Mouse (Mus musculus) adrenal gland, postnatal 36 days (tissue): Measurements from ENCODE around the gene Reep1. TPM values are rescaled to one million over a fixed set of nuclear protein-coding genes. Genes with fewer than 3 reads are reported as not detected.

Experiments
- DNase-seq, 2 experiments: peaks; one replicate each; pipeline ENCODE4 v3.0.0; 2021; ENCODE audit warnings: mixed read lengths in 1 of 2
- long read RNA-seq, 2 experiments: library from polyadenylated mRNA; stranded (forward); transcript quantifications; one replicate each; pipeline ENCODE4 v2.0.0; 2021; ENCODE audit warnings: borderline sequencing depth in 2 of 2
- total RNA-seq, 2 experiments: library from RNA; stranded (reverse); gene quantifications; 2 replicates each; pipeline ENCODE4 v1.2.3; 2021

The Reep1 gene
- 1 to 10 TPM; 5.0 to 7.1 TPM for total RNA-seq
- long read RNA-seq, experiment 1, partial matches to known transcripts = 2 of 6 reads
- long read RNA-seq, experiment 1, other reads (novel, unspliced or antisense) = 1 of 6 reads
- long read RNA-seq, experiment 2, partial matches to known transcripts = 0 of 2 reads
- long read RNA-seq, experiment 2, other reads (novel, unspliced or antisense) = 1 of 2 reads

- peak; percentile 87 to 88 for DNase-seq
Measured at GRCm38 (mm10) chr6:71707511-71708501, at the start of gene Reep1. Gene Reep1 (plus strand): TSS chr6:71707561.

- no peak for DNase-seq
Measured at GRCm38 (mm10) chr6:71658290-71658689, 49.1 kb upstream of the Reep1 start.

- no peak for DNase-seq
Measured at GRCm38 (mm10) chr6:71664511-71664910, 42.9 kb upstream of the Reep1 start.

GRCm38 (mm10) chr6:71673166-71673565, 34.2 kb upstream of the Reep1 start:
- peak; percentile 57 to 72 for DNase-seq

GRCm38 (mm10) chr6:71678891-71679290, 28.5 kb upstream of the Reep1 start:
- DNase-seq = peak in 1 of 2 experiments; percentile 8

GRCm38 (mm10) chr6:71695150-71695549, 12.2 kb upstream of the Reep1 start:
- no peak for DNase-seq

GRCm38 (mm10) chr6:71695599-71695998, 11.8 kb upstream of the Reep1 start:
- DNase-seq = no peak

- DNase-seq = no peak
Measured at GRCm38 (mm10) chr6:71706871-71707270, 490 bp upstream of the Reep1 start.

- DNase-seq = no peak
Measured at GRCm38 (mm10) chr6:71708528-71708927, 1.2 kb downstream of the Reep1 start.

- DNase-seq = no peak
Measured at GRCm38 (mm10) chr6:71710323-71710722, 3.0 kb downstream of the Reep1 start.

- DNase-seq = no peak
Measured at GRCm38 (mm10) chr6:71711201-71711600, 3.8 kb downstream of the Reep1 start.

GRCm38 (mm10) chr6:71713532-71713931, 6.2 kb downstream of the Reep1 start:
- no peak for DNase-seq

- DNase-seq = no peak
Measured at GRCm38 (mm10) chr6:71715006-71715405, 7.6 kb downstream of the Reep1 start.

GRCm38 (mm10) chr6:71716434-71716833, 9.1 kb downstream of the Reep1 start:
- no peak for DNase-seq

- DNase-seq = no peak
Measured at GRCm38 (mm10) chr6:71718322-71718721, 11.0 kb downstream of the Reep1 start.

- no peak for DNase-seq
Measured at GRCm38 (mm10) chr6:71719302-71719701, 11.9 kb downstream of the Reep1 start.

GRCm38 (mm10) chr6:71722988-71723387, 15.6 kb downstream of the Reep1 start:
- no peak for DNase-seq

- DNase-seq = no peak
Measured at GRCm38 (mm10) chr6:71723555-71723954, 16.2 kb downstream of the Reep1 start.

GRCm38 (mm10) chr6:71726710-71727109, 19.3 kb downstream of the Reep1 start:
- no peak for DNase-seq

GRCm38 (mm10) chr6:71728306-71728705, 20.9 kb downstream of the Reep1 start:
- DNase-seq = no peak

GRCm38 (mm10) chr6:71734910-71735599, 27.7 kb downstream of the Reep1 start:
- DNase-seq = no peak

- DNase-seq = peak in 1 of 2 experiments; percentile 25
Measured at GRCm38 (mm10) chr6:71735600-71736010, 28.2 kb downstream of the Reep1 start.

- no peak for DNase-seq
Measured at GRCm38 (mm10) chr6:71736101-71736500, 28.7 kb downstream of the Reep1 start.
